Mouse (Mus musculus) ES-E14 (cell line): ENCODE data around the gene Mettl24. TPM values are rescaled to one million over a fixed set of nuclear protein-coding genes. Genes with fewer than 3 reads are reported as not detected.
"Not testable (repeated sequence)": the region's sequence is repeated elsewhere in the genome, so short reads cannot be mapped to it uniquely, and the experiment has no call there.

Experiments
- DNase-seq: peaks from one replicate; pipeline ENCODE4 v3.0.0-alpha.2; 2013; ENCODE audit warnings: low read depth, low spot score
- H3K27ac ChIP-seq: 2 replicates; pipeline ENCODE4 v1.5.1; 2012; ENCODE audit warnings: low read depth, mild to moderate bottlenecking, low read length, moderate library complexity, mixed read lengths; ENCODE audit not compliant: poor library complexity, insufficient read depth, severe bottlenecking
- H3K36me3 ChIP-seq: 2 replicates; pipeline ENCODE4 v1.6.1; 2012; ENCODE audit warnings: mild to moderate bottlenecking, low read length, moderate library complexity, mixed read lengths; ENCODE audit not compliant: control insufficient read depth, poor library complexity, insufficient read depth, severe bottlenecking
- H3K4me1 ChIP-seq, 2 experiments: fragments of 150-350 bp in 1 of 2; sonication (generic) in 1 of 2; 2 replicates each; pipeline ENCODE4 v1.6.1; 2012; ENCODE audit warnings: low read length in 2 of 2, mild to moderate bottlenecking in 1 of 2, mixed read lengths in 1 of 2; ENCODE audit not compliant: control insufficient read depth in 2 of 2, insufficient read depth in 2 of 2, poor library complexity in 1 of 2
- H3K4me3 ChIP-seq, 2 experiments: fragments of 150-350 bp in 1 of 2; sonication (generic) in 1 of 2; 2 replicates each; pipeline ENCODE4 v1.5.1; 2012; ENCODE audit warnings: low read length in 2 of 2, low read depth in 1 of 2, mild to moderate bottlenecking in 1 of 2, mixed read lengths in 1 of 2; ENCODE audit not compliant: insufficient read depth in 1 of 2, poor library complexity in 1 of 2, severe bottlenecking in 1 of 2
- H3K9ac ChIP-seq: 2 replicates; pipeline ENCODE4 v1.6.1; 2012; ENCODE audit warnings: low read depth, mild to moderate bottlenecking, low read length, mixed read lengths; ENCODE audit not compliant: poor library complexity, insufficient read depth, severe bottlenecking
- H3K9me3 ChIP-seq: fragments of 150-350 bp; sonication (generic); 2 replicates; pipeline ENCODE4 v1.6.1; 2012; ENCODE audit warnings: low read depth, mild to moderate bottlenecking, low read length; ENCODE audit not compliant: control insufficient read depth, insufficient read depth
- CHD2 ChIP-seq: IDR thresholded peaks from 2 replicates; pipeline ENCODE4 v1.6.1; 2014; ENCODE audit warnings: mild to moderate bottlenecking, low read depth, low read length, inconsistent platforms
- HCFC1 ChIP-seq: IDR thresholded peaks from 2 replicates; pipeline ENCODE4 v1.6.1; 2012; ENCODE audit warnings: low read length, inconsistent platforms, borderline replicate concordance; ENCODE audit not compliant: insufficient read depth
- MAFK ChIP-seq: IDR thresholded peaks from 2 replicates; pipeline ENCODE4 v1.6.1; 2014; ENCODE audit warnings: mild to moderate bottlenecking, low read depth, low read length, inconsistent platforms; ENCODE audit not compliant: insufficient read depth
- ZC3H11A ChIP-seq: IDR thresholded peaks from 2 replicates; pipeline ENCODE4 v1.6.1; 2012; ENCODE audit warnings: low read depth, mild to moderate bottlenecking, inconsistent platforms, low read length, borderline replicate concordance
- ZNF384 ChIP-seq: IDR thresholded peaks from 2 replicates; pipeline ENCODE4 v1.6.1; 2012; ENCODE audit warnings: low read depth, low read length, inconsistent platforms
- in situ Hi-C, 2 experiments: fragments of 600-800 bp; cut with MboI; formaldehyde crosslinking; loops; one replicate each; pipeline ENCODE4 v1.15.1; 2025; ENCODE audit warnings: low sequenced_read_pairs in 2 of 2, inconsistent platforms in 1 of 2; ENCODE audit not compliant: unreplicated experiment in 2 of 2
- total RNA-seq: library from RNA; depleted of rRNA; stranded (reverse); fragments of 300-350 nt; gene quantifications from 2 replicates; pipeline ENCODE4 v1.2.3, GENCODE M21; 2012

The Mettl24 gene
- total RNA-seq, 1 experiment, result 0.40 TPM

DNA sequence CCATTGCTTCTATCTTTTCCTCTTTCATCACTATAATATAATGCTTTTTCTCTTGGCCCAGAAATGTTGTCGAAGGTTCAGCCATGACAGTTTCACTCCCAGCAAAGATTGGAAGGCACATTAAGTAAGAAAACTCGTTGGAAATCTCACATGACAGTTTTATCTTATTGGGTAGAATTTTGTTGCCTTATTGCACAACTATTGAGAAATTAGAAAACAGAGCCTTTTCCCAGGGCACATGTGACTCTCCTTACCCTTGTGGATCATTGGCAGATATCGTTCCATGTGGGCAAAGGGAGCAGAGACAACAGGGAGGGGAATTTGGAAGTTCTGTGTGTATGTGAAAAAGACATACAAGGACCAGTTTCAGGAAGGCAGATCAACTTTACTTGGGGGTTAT, 107.3 kb downstream of the Mettl24 start:
- no peaks in the 10 kb centered on the region for H3K4me1 ChIP-seq
- no peak for TF ChIP-seq HCFC1
- TF ChIP-seq MAFK, result no peak
- no peak for TF ChIP-seq CHD2
- TF ChIP-seq ZNF384, result no peak
- TF ChIP-seq ZC3H11A, result no peak
- DNase-seq, result no peak
- no peaks in the 10 kb centered on the region for H3K36me3 ChIP-seq
- in situ Hi-C loops, result no loop called here
- no peak overlapping the region for H3K27ac ChIP-seq
- no peak overlapping the region for H3K9ac ChIP-seq
- no peak overlapping the region for H3K4me3 ChIP-seq
- no peaks in the 10 kb centered on the region for H3K9me3 ChIP-seq

DNA sequence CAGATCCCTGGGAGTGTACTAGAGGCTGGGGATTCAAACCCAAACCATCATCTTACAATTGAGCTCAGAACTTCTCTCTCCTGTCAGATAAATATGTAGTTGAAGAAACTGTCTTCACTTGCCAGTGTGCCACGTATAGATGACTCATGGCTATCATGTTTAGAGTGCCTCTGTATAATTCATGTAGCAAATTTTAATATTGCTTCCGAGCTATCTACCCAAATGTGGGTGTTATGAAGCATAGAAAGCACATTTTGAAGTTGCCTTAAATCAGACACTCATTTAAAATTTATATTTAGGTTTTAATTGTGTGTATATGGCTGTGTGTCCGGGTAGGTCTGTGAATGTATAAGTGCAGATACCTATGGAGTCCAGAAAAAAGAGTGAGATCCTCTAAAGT, 109.0 kb downstream of the Mettl24 start:
- Histone ChIP-seq H3K36me3 (no peaks in the 10 kb centered on the region), H3K9me3 (no peaks in the 10 kb centered on the region), H3K27ac (no peak overlapping the region), H3K9ac (no peak overlapping the region), H3K4me3 (no peak overlapping the region), H3K4me1 (no peaks in the 10 kb centered on the region)
- in situ Hi-C loops, result no loop called here
- DNase-seq, result no peak
- no peak for TF ChIP-seq ZNF384
- TF ChIP-seq MAFK, result no peak
- TF ChIP-seq HCFC1, result no peak
- TF ChIP-seq CHD2, result no peak
- no peak for TF ChIP-seq ZC3H11A

DNA sequence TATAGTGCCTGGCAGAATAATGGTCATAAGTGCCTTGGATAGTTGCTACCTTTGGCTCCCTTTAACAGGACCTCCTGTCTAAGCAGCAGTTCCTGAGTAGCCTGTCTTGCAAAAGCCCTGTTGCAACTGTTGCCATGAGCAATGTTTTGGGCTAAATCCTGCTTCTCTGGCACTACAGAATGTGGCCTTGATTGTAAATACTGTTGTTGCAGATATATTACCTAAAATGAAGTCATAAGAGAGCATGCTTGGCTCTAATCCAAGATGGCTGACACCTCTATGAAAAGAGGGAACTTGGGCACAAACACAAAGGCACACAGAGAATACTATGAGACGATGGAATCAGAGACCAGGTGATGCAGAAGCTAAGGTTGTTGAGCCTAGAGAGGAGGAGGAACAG, 122.1 kb downstream of the Mettl24 start:
- no peak overlapping the region for H3K27ac ChIP-seq
- H3K9ac ChIP-seq, result no peak overlapping the region
- H3K36me3 ChIP-seq, result no peaks in the 10 kb centered on the region
- no peak for TF ChIP-seq ZC3H11A
- TF ChIP-seq CHD2, result no peak
- TF ChIP-seq HCFC1, result no peak
- TF ChIP-seq MAFK, result no peak
- no peak for TF ChIP-seq ZNF384
- DNase-seq, result no peak
- no peaks in the 10 kb centered on the region for H3K9me3 ChIP-seq
- peaks cover 3 to 5% of the 10 kb centered on the region in 2 experiments; a peak in 2 of 4 replicates for H3K4me1 ChIP-seq
- no peak overlapping the region for H3K4me3 ChIP-seq
- in situ Hi-C loops, result no loop called here

DNA sequence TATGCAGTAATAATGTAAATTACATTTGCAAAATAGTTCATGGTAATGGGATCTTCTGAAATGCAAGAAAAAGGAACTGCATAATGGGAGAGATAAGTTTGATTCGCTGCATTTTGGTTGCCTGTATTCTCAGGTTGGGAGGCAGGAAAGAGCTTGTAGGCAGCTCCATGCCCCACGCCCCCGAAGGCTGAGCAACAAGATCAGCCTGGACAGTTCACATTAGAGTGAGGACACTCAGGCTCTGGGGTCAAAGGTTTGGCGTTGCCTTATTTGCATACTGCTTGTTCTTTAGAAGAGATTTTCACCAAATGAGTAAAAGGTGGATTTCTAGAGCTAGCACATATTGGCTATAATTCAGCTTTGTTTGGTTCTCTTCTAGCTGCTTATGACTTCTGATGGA, 123.1 kb downstream of the Mettl24 start:
- TF ChIP-seq MAFK, result no peak
- no peak for TF ChIP-seq CHD2
- TF ChIP-seq ZNF384, result no peak
- no peak for TF ChIP-seq HCFC1
- in situ Hi-C loops, result no loop called here
- Histone ChIP-seq H3K27ac (no peak overlapping the region), H3K36me3 (no peaks in the 10 kb centered on the region), H3K4me1 (peaks cover 3 to 9% of the 10 kb centered on the region in 2 experiments; a peak in 2 of 4 replicates), H3K4me3 (no peak overlapping the region), H3K9ac (no peak overlapping the region), H3K9me3 (no peaks in the 10 kb centered on the region)
- DNase-seq, result no peak

DNA sequence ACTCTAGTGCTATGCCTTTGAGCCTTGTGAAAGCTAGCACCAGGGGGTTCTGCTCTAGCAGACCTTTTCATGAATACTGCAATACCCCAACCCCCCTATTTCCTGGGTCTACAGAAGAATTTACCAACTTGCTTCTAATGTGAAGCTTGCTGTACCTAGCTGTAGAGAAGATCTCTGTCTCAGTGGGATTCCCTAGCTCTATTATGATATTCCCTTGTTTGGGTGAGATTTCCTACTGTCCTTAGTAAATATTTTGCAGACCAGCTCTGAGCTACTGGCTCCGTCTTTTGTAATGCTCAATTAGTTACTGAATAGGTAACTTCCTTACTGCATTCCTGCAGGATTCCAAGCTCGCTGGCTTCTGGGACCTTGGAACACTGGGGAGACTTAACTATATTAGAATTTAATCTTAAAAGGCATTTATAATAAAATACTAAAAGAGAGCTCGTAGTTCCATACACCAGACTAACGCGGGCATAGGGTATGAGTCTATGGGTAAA, 126.4 kb downstream of the Mettl24 start:
- H3K9ac ChIP-seq, H3K4me3 ChIP-seq, H3K4me1 ChIP-seq, H3K27ac ChIP-seq, DNase-seq, H3K36me3 ChIP-seq, H3K9me3 ChIP-seq, in situ Hi-C loops: not testable (repeated sequence)
